Mouse (Mus musculus) urinary bladder, postnatal 36 days (tissue): Measurements from ENCODE around the gene Myl10.
"Not testable (repeated sequence)": the region's sequence is repeated elsewhere in the genome, so short reads cannot be mapped to it uniquely, and the experiment has no call there.

Source experiments
- DNase-seq, 2 experiments: peaks; one replicate each; pipeline ENCODE4 v3.0.0; 2022; ENCODE audit warnings: low spot score in 2 of 2, mixed read lengths in 1 of 2

Myl10 gene

DNA sequence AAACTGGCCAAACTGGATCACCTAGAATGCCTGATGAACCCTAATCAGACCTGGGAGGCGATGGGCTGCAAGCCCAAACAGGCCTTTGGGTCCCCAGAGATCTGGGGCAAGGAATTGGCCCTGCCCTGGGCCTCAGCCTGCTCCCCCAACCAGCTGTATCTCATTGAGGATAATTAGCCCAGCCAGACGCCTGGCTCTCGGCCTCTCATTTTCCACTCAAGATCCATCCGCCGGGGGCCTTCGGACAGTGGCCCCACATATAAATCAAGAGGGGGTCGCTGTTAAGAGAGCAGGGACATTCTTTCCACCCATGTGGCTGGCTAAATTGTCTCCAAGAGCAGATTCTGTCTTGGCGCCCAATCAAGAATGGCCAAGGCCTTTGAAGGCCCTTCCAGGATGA lies 11.2 kb downstream of the Myl10 start:
- peak; percentile 23 to 36 for DNase-seq

DNA sequence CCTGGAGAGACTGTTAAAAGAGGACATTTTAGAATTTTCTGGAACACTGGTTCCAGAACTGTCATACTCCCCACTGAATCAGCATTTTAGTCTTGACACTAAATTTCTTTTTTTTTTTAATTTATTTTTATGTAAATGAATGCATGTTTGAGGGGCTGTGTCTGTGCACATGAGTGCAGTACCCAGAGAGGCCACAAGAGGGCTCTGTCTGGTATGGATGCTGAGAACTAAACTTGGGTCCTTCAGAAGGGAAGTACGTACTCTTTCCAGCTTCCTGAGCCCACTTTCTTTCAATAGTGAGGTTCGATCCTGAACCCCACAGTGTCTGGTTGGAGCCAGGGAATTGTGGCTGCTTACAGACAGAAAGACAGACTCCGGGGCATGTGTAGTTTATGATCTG lies 12.6 kb downstream of the Myl10 start:
- DNase-seq = no peak

DNA sequence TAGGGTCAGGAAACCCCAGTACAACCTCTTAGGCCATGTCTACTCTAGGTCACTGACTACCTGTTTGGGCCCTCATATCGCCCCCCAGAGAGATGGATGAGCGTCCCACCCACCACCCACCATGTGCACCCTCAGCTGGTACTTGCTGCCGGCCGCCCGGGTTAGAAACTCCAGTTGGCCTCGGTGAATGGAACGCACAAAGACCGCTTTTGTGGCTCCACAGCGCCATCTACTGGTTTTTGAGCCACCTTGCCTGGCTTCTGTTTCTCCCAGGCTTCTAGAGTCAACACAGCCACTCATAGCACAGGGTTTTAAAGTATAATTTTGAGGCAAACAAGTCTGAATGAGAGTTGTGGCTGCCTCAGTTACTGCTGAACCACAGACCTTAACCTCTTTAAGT lies 13.9 kb downstream of the Myl10 start:
- DNase-seq = peak; percentile 65 to 72

DNA sequence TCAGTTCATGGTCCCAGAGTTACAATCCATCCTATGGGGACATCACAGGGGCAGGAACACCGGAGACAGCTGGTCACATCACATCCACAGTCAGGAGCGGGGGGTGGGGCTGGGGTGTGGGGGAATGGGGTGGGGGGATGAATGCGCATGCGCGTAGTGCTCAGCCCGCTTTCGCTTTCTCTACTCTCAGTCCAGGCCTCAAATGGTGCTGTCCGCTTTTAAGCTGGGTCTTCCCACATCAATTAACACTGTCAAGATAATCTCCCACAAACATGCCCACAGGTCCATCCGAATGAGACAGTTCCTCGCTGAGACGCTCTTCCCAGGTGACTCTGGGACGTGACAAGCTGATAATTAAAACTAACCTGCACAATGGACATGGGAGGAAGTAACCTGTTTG lies 15.2 kb downstream of the Myl10 start:
- no peak for DNase-seq

DNA sequence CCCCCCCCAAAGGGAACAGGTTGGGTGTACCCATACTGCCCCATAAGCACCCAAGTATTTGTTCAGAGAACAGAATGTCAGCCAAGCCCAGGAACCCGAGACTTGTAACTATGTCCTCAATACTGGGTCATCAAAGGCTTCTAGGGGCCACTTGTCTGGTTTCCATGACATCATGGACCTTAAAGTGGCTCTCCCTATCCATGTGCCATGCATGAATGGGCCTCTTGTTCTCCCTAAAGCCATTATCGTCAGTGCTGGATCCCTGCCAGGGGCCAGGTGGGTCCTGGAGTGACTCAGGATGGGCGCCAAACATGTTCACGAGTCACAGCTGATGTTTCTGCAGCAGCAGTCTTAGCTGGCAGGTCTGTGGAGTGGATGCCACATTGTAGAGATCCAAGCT lies 17.8 kb downstream of the Myl10 start:
- DNase-seq = no peak

DNA sequence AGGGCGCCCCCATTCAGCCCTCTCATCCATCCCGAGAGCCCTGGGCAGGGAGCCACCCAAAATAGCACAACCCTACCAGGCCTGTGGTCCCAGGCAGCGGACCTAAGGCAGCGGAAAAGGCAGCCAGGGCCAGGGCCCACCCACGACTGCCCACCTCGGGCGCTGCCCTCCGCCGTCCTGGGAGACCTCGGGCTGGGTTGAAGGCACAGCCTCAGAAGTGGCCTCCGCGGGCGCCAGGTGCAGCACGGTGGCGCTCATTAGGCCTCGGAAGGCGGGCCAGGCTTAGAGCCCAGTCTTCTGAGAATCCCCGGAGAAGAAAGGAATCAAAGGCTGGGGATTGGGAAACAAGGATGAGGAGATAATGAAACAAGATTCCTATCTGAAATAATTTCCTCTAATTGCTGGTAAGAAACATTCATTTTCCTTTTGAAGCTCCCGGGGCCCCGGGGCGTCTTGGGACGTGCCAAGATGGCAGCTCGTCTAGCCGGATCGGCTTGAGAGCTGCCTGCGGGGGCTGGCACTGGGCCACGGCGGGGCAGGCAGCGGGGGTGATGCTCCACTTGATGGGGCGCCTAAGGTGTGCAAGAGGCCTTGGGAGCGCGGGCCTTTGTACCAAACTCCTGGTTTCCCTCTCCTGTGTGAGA lies 21.4 kb downstream of the Myl10 start:
- no peak for DNase-seq

DNA sequence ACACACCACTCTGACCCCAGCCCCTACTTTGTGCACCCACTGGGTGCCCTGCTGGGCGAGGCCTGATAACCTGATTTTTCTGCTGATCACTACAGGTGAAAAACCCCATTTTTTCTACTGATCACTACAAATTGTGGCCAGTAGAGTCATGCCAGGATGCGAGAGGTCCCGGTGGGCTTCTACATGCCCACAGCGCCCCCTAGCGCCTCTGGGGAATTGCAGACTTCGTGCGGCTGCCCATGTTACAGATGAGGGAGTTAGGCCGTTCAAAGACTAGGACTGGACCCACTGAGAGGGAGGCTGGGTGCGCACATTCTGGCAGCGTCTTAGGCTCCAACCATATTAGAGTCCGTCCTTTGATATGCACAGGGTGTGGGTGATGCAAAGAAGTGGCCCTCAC lies 21.9 kb downstream of the Myl10 start:
- DNase-seq = no peak

DNA sequence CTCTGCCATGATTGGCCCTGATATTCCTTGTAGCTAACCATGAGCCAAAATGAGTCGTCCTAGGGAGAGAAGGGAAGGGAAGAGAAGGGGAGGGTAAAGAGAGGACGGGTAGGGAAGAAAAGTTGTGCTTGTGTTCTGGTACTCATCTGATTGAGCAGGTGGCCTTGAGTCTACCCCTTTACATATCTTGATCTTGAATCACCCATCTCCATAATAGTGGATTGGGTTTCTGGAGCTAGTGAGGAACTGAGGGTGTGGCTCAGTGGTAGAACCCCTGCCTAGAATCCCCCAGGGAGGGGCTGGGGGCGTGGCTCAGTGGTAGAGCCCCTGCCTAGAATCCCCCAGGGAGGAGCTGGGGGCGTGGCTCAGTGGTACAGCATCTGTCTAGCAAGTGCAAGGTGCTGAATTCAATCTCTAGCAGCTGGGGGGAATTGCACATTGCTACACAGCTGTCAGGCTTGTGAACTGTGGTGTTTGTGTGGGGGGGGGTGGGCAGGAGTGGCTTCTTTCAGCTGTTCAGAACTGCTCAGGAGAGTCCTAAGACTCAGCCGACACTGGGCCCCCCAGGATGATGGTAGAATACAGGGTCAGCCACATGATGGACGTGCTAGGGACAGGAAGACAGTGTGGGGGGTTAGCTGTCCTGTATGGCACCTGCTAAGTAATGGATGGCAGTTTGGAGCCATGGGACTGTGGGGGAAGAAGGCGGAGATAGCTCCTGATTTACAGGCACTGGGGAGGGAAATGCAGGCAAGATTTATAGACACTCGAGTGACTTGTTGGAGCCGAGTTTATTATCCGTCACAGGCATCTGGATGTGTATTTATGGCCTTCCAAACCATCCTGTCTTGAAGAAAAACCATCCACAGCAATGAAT lies 24.0 kb downstream of the Myl10 start:
- no peak for DNase-seq

DNA sequence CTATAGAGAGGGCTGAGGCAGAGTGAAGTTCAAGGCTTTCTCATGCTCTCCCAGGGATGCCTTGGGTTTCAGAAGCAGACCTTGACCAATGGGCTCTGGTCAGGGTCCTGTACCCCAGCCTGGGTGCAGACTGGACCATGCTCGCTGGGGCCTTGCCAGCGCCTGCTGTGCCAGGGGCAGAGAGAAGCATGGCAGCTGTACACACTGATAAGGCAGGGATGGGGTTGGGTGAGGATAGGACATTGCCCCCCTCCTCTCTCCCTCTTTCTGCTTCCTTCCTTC lies 24.6 kb downstream of the Myl10 start:
- DNase-seq = no peak

DNA sequence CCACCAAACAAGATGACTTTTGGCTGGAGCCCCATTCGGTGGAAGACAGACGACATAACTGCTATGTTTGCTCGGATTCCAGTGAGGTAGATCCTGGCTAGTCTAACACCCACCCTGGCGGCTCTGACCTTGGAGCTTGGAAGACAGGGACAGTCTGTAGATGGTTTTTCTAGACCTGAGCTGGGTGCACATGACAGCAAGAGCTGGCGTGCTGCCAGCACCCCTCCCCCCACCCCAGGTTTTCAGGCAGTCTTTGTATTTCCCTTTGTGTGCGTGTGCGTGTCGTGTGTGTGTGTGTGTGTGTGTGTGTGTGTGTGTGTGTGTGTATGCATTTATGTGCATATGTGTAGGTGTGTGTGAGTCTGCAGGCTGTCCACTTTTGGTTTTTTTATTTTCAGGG lies 25.7 kb downstream of the Myl10 start:
- DNase-seq = no peak

DNA sequence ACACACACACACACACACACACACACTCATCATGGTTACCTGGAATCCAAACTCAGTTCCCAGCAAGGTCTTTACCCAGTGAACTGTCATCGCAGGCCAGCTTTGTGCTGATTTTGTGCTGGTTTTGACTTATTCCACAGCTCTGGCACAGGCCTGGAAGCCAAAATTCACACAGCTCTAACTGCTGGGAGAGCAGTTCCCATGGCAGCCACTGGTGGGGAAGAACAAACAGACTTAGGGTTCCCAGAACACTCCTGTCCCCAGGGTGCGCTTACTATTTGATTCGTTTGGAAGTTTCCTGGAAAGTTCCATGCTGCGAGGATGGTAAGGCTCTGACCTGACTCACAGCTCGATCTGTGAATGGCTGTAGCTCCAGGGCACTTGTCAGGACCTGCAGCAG lies 28.6 kb downstream of the Myl10 start:
- DNase-seq = peak in 1 of 2 experiments; percentile 19

DNA sequence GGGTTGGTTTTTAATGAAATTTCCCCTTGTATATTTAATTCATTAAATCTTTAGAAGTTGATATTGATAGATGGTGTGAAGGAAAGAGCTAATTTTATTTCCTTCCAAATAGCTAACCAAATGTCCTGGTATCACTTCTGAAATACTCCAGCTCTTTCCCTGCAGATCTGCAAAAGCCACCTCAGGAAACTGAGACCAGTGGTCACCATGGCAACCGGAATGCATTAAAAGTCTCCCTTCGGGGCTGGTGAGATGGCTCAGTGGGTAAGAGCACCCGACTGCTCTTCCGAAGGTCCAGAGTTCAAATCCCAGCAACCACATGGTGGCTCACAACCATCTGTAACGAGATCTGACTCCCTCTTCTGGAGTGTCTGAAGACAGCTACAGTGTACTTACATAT lies 33.3 kb downstream of the Myl10 start:
- not testable (repeated sequence) for DNase-seq

DNA sequence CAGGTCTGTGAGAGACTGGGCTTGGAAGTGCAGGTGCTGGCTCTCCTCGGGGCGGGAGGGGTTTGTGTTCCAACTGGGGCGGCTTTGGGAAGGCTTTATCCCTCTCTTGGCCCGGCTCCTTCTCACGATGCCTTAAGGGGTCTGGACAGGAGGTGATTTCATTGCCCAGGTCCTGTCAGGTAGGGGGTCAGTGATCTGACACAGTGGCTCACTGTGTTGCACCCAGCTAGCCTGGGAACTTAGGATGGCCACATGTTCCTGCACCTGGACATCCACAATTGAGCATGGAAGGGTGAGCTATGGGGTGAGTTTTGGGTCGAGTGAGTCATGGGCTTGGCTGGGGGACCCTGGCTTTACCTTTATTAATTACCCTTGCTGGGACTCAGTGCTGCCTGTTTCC lies 46.0 kb downstream of the Myl10 start:
- no peak for DNase-seq

DNA sequence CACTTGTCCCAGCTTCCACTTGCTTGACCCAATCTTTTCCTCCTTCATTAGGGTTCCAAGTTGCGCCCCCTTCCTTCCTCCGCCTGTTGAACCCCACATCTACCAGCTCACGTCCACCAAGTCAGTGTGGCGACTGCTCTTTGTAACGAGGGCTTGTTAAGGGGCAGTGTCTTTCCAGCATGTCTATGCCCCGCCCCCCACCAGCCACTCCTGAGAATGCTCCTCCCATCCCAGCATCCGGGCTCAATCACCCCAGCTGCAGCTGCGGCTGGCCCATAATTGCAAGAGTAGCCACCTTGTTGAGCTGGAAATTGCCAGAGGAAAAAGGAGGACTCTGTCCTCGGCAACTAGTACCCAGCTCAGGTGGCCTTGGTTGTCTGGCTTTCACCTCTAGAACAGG lies 53.6 kb downstream of the Myl10 start:
- DNase-seq = no peak
